Mouse (Mus musculus) cerebellum, adult 2 months (tissue): Measurements from ENCODE around the gene Sstr3.

ENCODE experiments used
- CTCF ChIP-seq: fragments of 200-500 bp; IDR thresholded peaks from 2 replicates; pipeline ENCODE4 v1.5.1; 2011; ENCODE audit warnings: low read depth, mild to moderate bottlenecking, control low read depth, low read length, moderate library complexity, borderline replicate concordance; ENCODE audit not compliant: insufficient read depth
- POLR2A ChIP-seq: fragments of 200-500 bp; IDR thresholded peaks from 2 replicates; pipeline ENCODE4 v1.6.1; 2011; ENCODE audit warnings: low read length, control low read depth, borderline replicate concordance; ENCODE audit not compliant: insufficient read depth

- no peak for TF ChIP-seq POLR2A
- no peak for TF ChIP-seq CTCF
Observed at GRCm38 (mm10) chr15:78515759-78516158, 28.7 kb downstream of the Sstr3 start.
